Mouse (Mus musculus) liver, embryonic 14.5 days (tissue): ENCODE measurements around the gene Tagln2.

Experiments
- CTCF ChIP-seq: IDR thresholded peaks from 2 replicates; pipeline ENCODE4 v1.5.1; 2016; ENCODE audit warnings: antibody characterized with exemption, low read depth, control low read depth
- EP300 ChIP-seq: IDR thresholded peaks from 2 replicates; pipeline ENCODE4 v1.6.1; 2016; ENCODE audit warnings: antibody characterized with exemption, low read depth

- TF ChIP-seq CTCF (no peak), EP300 (no peak)
These were observed 40.5 kb downstream of the Tagln2 start for GRCm38 (mm10) chr1:172540283-172540820.
